Mouse (Mus musculus): ENCODE data around the gene Ncoa7. TPM values are rescaled to one million over a fixed set of nuclear protein-coding genes. Genes with fewer than 3 reads are reported as not detected.

The Ncoa7 gene
- total RNA-seq (2014; rRNA removed) (21.1 and 22.7 TPM in 2 replicates), polyA plus RNA-seq (2015; fragmentation: Nextera tagmentation; extraction: Ambion mirVana) (9.2 and 19.1 TPM in 2 replicates)

DNA sequence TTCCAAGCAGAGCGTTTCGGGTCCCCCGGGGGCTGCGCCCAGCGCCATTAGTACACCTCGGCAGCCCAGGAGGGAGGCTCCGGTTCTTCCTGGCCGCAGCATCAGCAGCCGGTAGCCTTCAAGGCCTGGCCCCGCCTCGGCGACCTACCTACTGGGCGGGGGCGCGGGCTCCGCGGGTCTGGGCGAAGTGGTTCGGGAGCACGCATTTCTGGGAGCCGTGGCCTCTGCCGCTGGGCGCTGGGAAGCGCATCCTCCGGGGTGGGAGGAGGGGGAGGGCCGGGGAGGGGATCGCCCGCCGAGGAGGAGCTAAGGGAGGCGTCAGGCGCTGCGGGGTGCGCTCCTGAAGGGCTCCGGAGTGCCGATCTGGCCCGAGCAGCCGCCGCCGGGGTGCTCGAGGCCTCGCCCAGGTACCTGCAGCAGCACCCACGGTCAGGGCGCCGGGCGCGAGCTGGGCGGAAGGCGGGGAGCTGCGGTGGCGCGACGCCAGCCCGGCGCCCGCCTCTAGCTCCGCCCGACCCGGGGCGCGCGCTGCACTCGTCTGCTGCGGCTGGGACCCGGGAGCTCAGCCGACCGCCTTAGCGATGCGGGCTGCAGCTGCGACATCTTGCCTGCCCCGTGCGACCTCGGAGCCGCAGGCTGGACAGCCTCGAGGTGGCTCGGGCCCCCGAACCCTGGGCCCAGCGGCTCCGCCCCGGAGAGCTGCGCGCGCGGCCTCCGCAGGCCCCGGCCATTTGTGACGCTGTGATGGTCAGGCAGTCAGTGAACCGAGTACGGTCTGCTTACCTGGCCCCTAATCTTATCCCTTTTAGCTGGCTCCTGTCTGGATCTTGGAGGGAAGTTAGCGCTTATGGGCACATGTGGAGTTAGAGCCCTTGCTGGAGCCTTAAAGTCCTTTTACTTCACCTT lies at the start of gene Ncoa7:
Gene Ncoa7 (minus strand): TSS at position 646 of the 906 bp plus-strand sequence.
- Histone ChIP-seq H3K9ac (peak within 1 kb of the TSS; percentile 95), H3K36me3 (ENCODE audit: insufficient read depth) (no peaks in the 10 kb centered on the region), H3K9me3 (ENCODE audit: low read length) (no peaks in the 10 kb centered on the region), H3K4me3 (ENCODE audit: low read depth, low read length) (peak within 1 kb of the TSS; percentile 73), H3K4me1 (ENCODE audit: insufficient read depth) (peaks cover 8% of the 10 kb centered on the region; the same call in 1 of the 2 replicates), H3K27ac (ENCODE audit: low read depth, low read length) (peak within 1 kb of the TSS; percentile 98), H3K27me3 (ENCODE audit: insufficient read depth, low read length) (no peaks in the 10 kb centered on the region), H3K4me2 (ENCODE audit: low read depth) (peak within 1 kb of the TSS; percentile 66)
- WGBS = 2% methylated on average over 79 of the region's 89 CpGs
- TF ChIP-seq CTCF (IDR thresholded peaks at IDR 0.05; ENCODE audit: low read depth) = no peak
- ATAC-seq (peak; percentile 93), DNase-seq (peak; percentile 84)

DNA sequence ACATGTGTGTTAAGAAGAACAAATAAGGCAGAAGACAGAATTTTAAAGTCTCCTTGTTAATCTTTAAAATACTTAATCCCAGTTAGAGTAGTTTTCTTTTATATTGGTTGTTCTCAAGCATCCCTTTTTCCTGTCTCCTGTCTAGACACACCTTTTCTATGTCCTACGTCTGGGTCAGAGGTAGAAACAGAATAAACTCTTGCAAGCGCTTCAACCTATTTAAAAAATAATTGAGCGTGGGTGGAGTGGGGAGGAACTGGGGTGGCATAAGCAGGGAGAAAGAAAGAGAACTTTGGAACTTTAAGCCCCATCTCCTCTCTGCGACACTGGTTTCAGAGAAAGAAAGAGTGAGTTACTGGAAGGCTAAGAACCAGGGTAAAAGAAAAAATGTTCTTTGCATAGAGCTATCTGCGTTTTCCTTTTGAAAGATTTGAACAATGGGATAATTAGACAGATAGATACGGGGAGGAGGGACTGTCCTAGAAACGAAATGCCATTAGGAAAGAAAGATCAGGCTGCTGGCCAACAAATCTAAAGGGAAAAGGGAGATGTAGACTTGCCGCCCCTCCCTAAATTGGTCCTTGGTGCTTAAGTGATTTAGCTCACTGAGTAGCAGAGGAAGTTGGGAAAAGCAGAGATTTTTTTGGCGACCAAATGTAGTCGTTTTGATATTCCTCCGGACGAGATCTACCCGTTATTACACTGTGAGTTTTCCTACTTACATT lies 42.1 kb upstream of the Ncoa7 start:
- Histone ChIP-seq H3K36me3 (ENCODE audit: insufficient read depth) (no peaks in the 10 kb centered on the region), H3K4me1 (ENCODE audit: insufficient read depth) (peaks cover 11% of the 10 kb centered on the region; the same call in 1 of the 2 replicates), H3K4me2 (ENCODE audit: low read depth) (no peak overlapping the region), H3K4me3 (ENCODE audit: low read depth, low read length) (no peak overlapping the region), H3K27ac (ENCODE audit: low read depth, low read length) (no peak overlapping the region), H3K9ac (no peak overlapping the region), H3K27me3 (ENCODE audit: insufficient read depth, low read length) (peaks cover 32% of the 10 kb centered on the region), H3K9me3 (ENCODE audit: low read length) (no peaks in the 10 kb centered on the region)
- no peak for TF ChIP-seq CTCF (IDR thresholded peaks at IDR 0.05; ENCODE audit: low read depth)
- DNase-seq (no peak), ATAC-seq (no peak)
- WGBS = 17% methylated on average over 13 of the region's 13 CpGs

DNA sequence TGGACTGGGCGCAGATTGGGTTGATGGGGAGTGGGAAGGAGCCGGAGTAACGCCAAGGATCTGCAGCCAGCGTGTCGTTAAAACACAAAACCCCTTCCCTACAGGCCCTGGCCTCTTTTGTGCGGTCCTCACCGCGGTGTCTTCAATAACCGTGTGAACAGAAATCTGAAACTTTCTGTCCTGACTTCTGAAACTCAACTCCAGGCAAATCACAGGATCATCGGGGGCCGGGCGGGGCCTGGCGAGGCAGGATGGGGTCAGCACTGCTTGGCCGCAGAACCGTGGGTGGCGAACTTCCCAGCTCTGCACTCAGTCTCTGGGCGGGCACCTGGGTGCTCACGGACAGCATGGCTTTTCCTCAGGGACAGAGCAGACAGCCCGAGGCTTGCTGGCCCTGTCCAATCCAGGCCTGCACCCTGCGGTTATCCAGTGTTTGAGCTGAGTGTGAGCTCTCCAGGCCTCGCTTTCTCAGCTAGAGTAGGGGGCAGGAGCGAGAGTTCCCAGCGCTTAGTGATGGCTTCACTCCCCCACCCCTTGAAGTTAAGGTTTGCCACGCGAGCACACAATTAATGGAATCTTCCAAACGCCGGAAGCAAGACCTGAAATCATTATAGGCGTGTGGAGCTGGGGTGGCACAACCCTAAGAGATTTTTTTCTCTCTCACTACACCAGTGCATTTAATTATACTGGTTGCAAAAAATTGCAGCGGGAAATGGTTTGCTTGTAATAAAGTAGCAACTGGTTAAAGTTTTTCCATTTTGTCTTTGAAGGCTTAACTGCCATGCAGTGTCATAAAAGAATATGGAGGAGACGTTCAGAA lies 41.3 kb upstream of the Ncoa7 start:
- Histone ChIP-seq H3K4me1 (ENCODE audit: insufficient read depth) (peaks cover 11% of the 10 kb centered on the region; the same call in 1 of the 2 replicates), H3K27me3 (ENCODE audit: insufficient read depth, low read length) (peaks cover 32% of the 10 kb centered on the region), H3K9ac (0 out of 2 replicates have a peak overlapping the region, but pooled peaks have one; percentile 10), H3K36me3 (ENCODE audit: insufficient read depth) (no peaks in the 10 kb centered on the region), H3K27ac (ENCODE audit: low read depth, low read length) (no peak overlapping the region), H3K4me3 (ENCODE audit: low read depth, low read length) (peak overlapping the region; percentile 73), H3K4me2 (ENCODE audit: low read depth) (peak overlapping the region; percentile 92), H3K9me3 (ENCODE audit: low read length) (no peaks in the 10 kb centered on the region)
- 5% methylated on average over 30 of the region's 30 CpGs for WGBS
- ATAC-seq (no peak), DNase-seq (no peak)
- TF ChIP-seq CTCF (IDR thresholded peaks at IDR 0.05; ENCODE audit: low read depth) = no peak

DNA sequence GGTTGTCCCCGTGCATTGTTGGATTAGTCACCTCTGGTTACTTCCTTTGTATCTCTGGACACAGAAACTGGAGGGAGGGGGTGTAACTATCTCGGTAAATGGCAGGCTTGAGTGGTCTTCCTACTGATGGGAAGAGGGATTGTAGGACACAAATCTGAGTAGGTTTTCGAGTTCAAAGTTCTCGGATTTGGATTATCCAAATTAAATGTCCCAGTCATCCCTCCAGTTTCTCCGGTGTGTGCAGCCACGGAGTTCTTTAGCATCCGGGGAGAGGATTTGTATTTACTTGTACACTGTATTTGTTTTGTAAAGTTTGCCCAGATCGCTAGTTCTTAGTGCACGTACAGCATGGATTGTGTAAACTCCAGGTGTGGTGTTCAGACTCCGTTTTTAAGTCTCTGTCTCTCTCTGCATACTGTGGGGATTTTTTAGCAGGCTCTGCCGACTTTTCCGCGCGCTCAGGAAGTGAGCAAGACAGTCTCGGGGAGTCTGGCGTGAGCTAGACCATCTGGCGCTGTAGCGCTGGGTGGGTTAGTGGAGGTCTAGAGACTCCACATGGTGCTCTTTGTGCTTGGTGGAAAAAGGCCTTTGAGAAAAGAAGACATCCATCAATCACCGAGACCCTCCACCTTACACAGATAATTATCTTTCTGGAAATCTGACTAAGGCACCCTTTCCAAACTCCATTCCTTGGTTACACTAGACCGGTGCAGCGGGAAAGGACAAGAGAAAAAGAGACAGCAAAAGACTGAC lies 40.5 kb upstream of the Ncoa7 start:
- H3K27ac ChIP-seq (ENCODE audit: low read depth, low read length) = no peak overlapping the region
- DNase-seq (no peak), ATAC-seq (no peak)
- peak overlapping the region; percentile 73 for H3K4me3 ChIP-seq (ENCODE audit: low read depth, low read length)
- no peaks in the 10 kb centered on the region for H3K9me3 ChIP-seq (ENCODE audit: low read length)
- H3K9ac ChIP-seq = no peak overlapping the region
- H3K36me3 ChIP-seq (ENCODE audit: insufficient read depth) = no peaks in the 10 kb centered on the region
- H3K27me3 ChIP-seq (ENCODE audit: insufficient read depth, low read length) = peaks cover 32% of the 10 kb centered on the region
- H3K4me2 ChIP-seq (ENCODE audit: low read depth) = peak overlapping the region; percentile 92
- 1% methylated on average over 21 of the region's 21 CpGs for WGBS
- TF ChIP-seq CTCF (IDR thresholded peaks at IDR 0.05; ENCODE audit: low read depth) = no peak
- H3K4me1 ChIP-seq (ENCODE audit: insufficient read depth) = peaks cover 11% of the 10 kb centered on the region; the same call in 1 of the 2 replicates

DNA sequence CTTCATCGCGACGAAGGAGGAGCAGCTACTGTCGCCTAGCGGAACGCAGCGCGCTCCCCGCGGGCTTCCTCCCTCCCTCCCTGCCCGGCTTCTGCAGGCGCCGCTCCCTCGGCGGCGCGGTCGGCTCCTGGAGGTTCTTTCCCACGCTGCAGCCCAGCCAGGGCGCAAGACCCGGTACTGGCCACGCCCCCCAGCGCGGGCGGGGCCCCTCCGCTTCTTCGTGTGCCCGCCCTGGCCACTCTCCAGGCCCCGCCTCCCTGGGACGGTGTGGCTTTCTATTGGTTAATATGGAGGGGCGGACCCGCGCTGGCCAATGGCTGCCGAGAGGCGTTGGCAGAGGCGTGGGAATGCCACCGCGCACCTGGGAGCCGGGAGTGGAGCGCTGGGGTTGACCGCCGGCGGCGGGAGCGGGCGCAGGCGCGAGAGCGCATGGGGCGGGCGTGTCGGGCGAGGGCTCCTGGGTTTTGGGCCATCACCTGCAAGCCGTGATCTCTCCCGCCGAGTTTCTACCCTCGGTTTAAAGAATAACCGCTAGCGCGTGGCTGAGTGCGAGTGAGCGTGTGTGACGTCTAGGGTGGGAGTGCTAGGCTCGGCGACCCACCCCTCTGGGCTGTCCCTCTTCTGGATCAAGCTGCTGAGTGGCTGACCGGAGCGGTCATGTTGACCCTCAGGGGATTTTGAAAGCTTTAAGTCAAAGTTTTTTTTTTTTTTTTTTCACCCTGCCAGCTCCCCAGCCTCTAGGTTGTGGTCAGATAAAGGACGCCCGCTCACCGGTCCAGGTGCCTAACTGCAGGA lies 39.7 kb upstream of the Ncoa7 start, which contains the start of gene Hey2:
Gene Hey2 (minus strand): TSS at position 159 of the 795 bp plus-strand sequence.
- Histone ChIP-seq H3K4me2 (ENCODE audit: low read depth) (peak within 1 kb of the TSS; percentile 92), H3K4me1 (ENCODE audit: insufficient read depth) (peaks cover 11% of the 10 kb centered on the region; the same call in 1 of the 2 replicates), H3K36me3 (ENCODE audit: insufficient read depth) (no peaks in the 10 kb centered on the region), H3K9me3 (ENCODE audit: low read length) (no peaks in the 10 kb centered on the region), H3K4me3 (ENCODE audit: low read depth, low read length) (peak within 1 kb of the TSS; percentile 73), H3K27me3 (ENCODE audit: insufficient read depth, low read length) (peaks cover 32% of the 10 kb centered on the region), H3K27ac (ENCODE audit: low read depth, low read length) (peak within 1 kb of the TSS; percentile 45; the same call in 1 of the 2 replicates), H3K9ac (peak within 1 kb of the TSS; percentile 53)
- ATAC-seq = peak; percentile 98
- WGBS = 2% methylated on average over 70 of the region's 70 CpGs
- DNase-seq = peak; percentile 97
- TF ChIP-seq CTCF (IDR thresholded peaks at IDR 0.05; ENCODE audit: low read depth) = no peak; the same call in 1 of the 2 replicates
